Mouse (Mus musculus) limb, embryonic 14.5 days (tissue): Measurements from ENCODE around the gene Tgoln1. TPM values are rescaled to one million over a fixed set of nuclear protein-coding genes. Genes with fewer than 3 reads are reported as not detected.

ENCODE experiments used
- ATAC-seq: fragments of 200-750 bp; cut with Nextera tagmentation; 2 replicates; pipeline ENCODE4 v1.8.0; 2017; ENCODE audit warnings: low read depth, moderate number of reproducible peaks, moderate TSS enrichment; ENCODE audit not compliant: low FRiP score
- DNase-seq: peaks from one replicate; pipeline ENCODE4 v3.0.0-alpha.2; 2015; ENCODE audit warnings: low spot score
- H3K27ac ChIP-seq: fragments of 300-500 bp; sonication (generic); replicated peaks from 2 replicates; pipeline ENCODE4 v1.5.1; 2014; ENCODE audit warnings: low read depth, mild to moderate bottlenecking, low read length, moderate library complexity, mixed read lengths
- H3K27me3 ChIP-seq: fragments of 300-500 bp; sonication (generic); 2 replicates; pipeline ENCODE4 v1.6.1; 2014; ENCODE audit warnings: low read length, mixed read lengths; ENCODE audit not compliant: control insufficient read depth, insufficient read depth
- H3K36me3 ChIP-seq: fragments of 300-500 bp; sonication (generic); 2 replicates; pipeline ENCODE4 v1.6.1; 2014; ENCODE audit warnings: mild to moderate bottlenecking, low read length, moderate library complexity, mixed read lengths; ENCODE audit not compliant: control insufficient read depth, insufficient read depth
- H3K4me1 ChIP-seq: fragments of 300-500 bp; sonication (generic); 2 replicates; pipeline ENCODE4 v1.6.1; 2014; ENCODE audit warnings: antibody characterized with exemption, low read length, mixed read lengths; ENCODE audit not compliant: control insufficient read depth, insufficient read depth
- H3K4me2 ChIP-seq: fragments of 300-500 bp; sonication (generic); replicated peaks from 2 replicates; pipeline ENCODE4 v1.6.1; 2014; ENCODE audit warnings: low read depth, mild to moderate bottlenecking, low read length, moderate library complexity; ENCODE audit not compliant: severe bottlenecking
- H3K4me3 ChIP-seq: fragments of 300-500 bp; sonication (generic); replicated peaks from 2 replicates; pipeline ENCODE4 v1.5.1; 2014; ENCODE audit warnings: low read length
- H3K9ac ChIP-seq: fragments of 300-500 bp; sonication (generic); 2 replicates; pipeline ENCODE4 v1.6.1; 2014; ENCODE audit warnings: mild to moderate bottlenecking, low read depth, low read length, moderate library complexity; ENCODE audit not compliant: severe bottlenecking
- H3K9me3 ChIP-seq: fragments of 300-500 bp; sonication (generic); 2 replicates; pipeline ENCODE4 v1.6.1; 2016; ENCODE audit warnings: low read length; ENCODE audit not compliant: control insufficient read depth
- POLR2A ChIP-seq: fragments of 200-500 bp; IDR thresholded peaks from 2 replicates; pipeline ENCODE4 v1.8.0; 2012; ENCODE audit warnings: inconsistent platforms, mild to moderate bottlenecking, moderate library complexity, borderline replicate concordance; ENCODE audit not compliant: insufficient read depth, insufficient read length; ENCODE audit errors: extremely low read depth
- WGBS: fragments of 180-500 bp; shearing (Covaris S2); extraction: QIAGEN DNeasy Blood & Tissue Kit; methylation state at CpG from one replicate; pipeline ENCODE4 v1.1.7; 2014; 5-methylcytosine and 5-hydroxymethylcytosine counted together
- polyA plus RNA-seq, 2 experiments: library from polyadenylated mRNA; depleted of rRNA in 1 of 2; stranded (reverse) in 1 of 2; unstranded in 1 of 2; fragments of >200 nt; fragmentation: Nextera tagmentation in 1 of 2; extraction: Ambion mirVana in 1 of 2; gene quantifications; 2 replicates each; pipeline versions ENCODE4 v1.2.1 to v1.2.3; 2012 to 2014

Gene Tgoln1
- polyA plus RNA-seq, 2 experiments = 19.4 to 27.6 TPM

GRCm38 (mm10) chr6:72658006-72658405 lies 41.2 kb upstream of the Tgoln1 start:
- no peak overlapping the region for H3K27ac ChIP-seq
- no peaks in the 10 kb centered on the region for H3K27me3 ChIP-seq
- H3K9ac ChIP-seq = no peak overlapping the region
- no peak for DNase-seq
- H3K4me3 ChIP-seq = no peak overlapping the region
- WGBS = 53% methylated on average over 3 of the region's 3 CpGs
- TF ChIP-seq POLR2A = no peak
- no peaks in the 10 kb centered on the region for H3K9me3 ChIP-seq
- H3K4me2 ChIP-seq = no peak overlapping the region
- peaks cover 63% of the 10 kb centered on the region for H3K4me1 ChIP-seq
- H3K36me3 ChIP-seq = no peaks in the 10 kb centered on the region
- ATAC-seq = no peak

DNA sequence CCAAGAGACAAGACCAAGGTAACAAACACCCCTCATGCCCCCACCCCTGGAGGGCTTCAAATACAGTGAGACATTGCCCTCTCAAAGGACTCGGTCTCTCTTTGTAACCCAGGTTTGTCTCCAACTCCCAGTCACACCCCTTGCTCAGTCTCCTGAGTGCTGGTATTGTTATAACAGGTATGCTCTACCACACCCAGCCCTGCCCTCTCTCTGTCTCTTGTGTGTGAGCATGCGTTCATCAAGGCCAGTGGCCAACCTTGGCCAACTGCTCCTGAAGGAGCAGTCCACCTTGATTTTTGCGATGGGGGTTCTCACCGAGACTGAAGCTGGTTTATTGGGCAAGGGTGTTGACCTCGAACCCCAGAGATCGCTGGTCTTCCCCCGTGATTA lies 39.2 kb upstream of the Tgoln1 start:
- Histone ChIP-seq H3K4me1 (peaks cover 58% of the 10 kb centered on the region), H3K4me2 (peak overlapping the region; percentile 54), H3K9ac (peak overlapping the region; percentile 1; the same call in 1 of the 2 replicates), H3K27ac (peak overlapping the region; percentile 89), H3K4me3 (peak overlapping the region; percentile 29), H3K9me3 (no peaks in the 10 kb centered on the region), H3K36me3 (no peaks in the 10 kb centered on the region), H3K27me3 (no peaks in the 10 kb centered on the region)
- TF ChIP-seq POLR2A = no peak
- 33% methylated on average over 7 of the region's 7 CpGs for WGBS
- DNase-seq = no peak
- ATAC-seq = no peak

GRCm38 (mm10) chr6:72655309-72656052 lies 38.7 kb upstream of the Tgoln1 start:
- peak overlapping the region; percentile 54 for H3K4me2 ChIP-seq
- peak overlapping the region; percentile 89 for H3K27ac ChIP-seq
- peak overlapping the region; percentile 28 for H3K9ac ChIP-seq
- H3K9me3 ChIP-seq = no peaks in the 10 kb centered on the region
- peak overlapping the region; percentile 29 for H3K4me3 ChIP-seq
- DNase-seq (peak; percentile 96), ATAC-seq (peak; percentile 92)
- H3K4me1 ChIP-seq = peaks cover 58% of the 10 kb centered on the region
- no peaks in the 10 kb centered on the region for H3K36me3 ChIP-seq
- WGBS = 8% methylated on average over 20 of the region's 20 CpGs
- no peaks in the 10 kb centered on the region for H3K27me3 ChIP-seq
- 0 out of 2 replicates have a peak, but pooled peaks have one; percentile 16 for TF ChIP-seq POLR2A

GRCm38 (mm10) chr6:72654355-72654754 lies 37.6 kb upstream of the Tgoln1 start:
- H3K36me3 ChIP-seq = 0 out of 2 replicates have a peak, but pooled peaks cover under 1% of the 10 kb centered on the region
- H3K4me1 ChIP-seq = peaks cover 53% of the 10 kb centered on the region
- no peaks in the 10 kb centered on the region for H3K9me3 ChIP-seq
- no peak overlapping the region for H3K9ac ChIP-seq
- ATAC-seq = no peak
- H3K27ac ChIP-seq = peak overlapping the region; percentile 89; the same call in 1 of the 2 replicates
- no peak overlapping the region for H3K4me2 ChIP-seq
- H3K4me3 ChIP-seq = no peak overlapping the region
- no peak for TF ChIP-seq POLR2A
- no peaks in the 10 kb centered on the region for H3K27me3 ChIP-seq
- WGBS = 68% methylated on average over 6 of the region's 6 CpGs
- DNase-seq = no peak

DNA sequence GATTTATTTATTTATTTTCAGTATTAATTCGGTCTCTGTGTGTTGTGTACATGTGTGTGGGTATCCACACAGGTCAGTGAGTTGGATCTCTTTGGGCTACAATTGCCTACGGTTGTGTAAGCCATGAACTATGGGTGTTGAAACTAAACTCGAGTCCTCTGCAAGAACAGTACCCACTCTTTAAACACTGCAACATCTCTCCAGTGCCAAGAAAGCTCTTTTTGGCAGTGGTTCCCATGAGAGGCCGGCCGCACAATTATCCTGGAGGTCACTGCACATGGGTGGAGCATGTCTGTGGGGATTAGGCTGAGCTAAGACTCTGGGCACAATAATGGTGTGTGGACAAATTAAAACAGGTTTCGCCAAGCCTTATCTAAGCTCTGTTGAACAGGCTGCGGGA lies 36.6 kb upstream of the Tgoln1 start:
- Histone ChIP-seq H3K4me3 (no peak overlapping the region), H3K9me3 (no peaks in the 10 kb centered on the region), H3K4me2 (no peak overlapping the region), H3K9ac (no peak overlapping the region), H3K4me1 (peaks cover 59% of the 10 kb centered on the region), H3K36me3 (0 out of 2 replicates have a peak, but pooled peaks cover 4% of the 10 kb centered on the region), H3K27me3 (no peaks in the 10 kb centered on the region), H3K27ac (no peak overlapping the region)
- no peak for ATAC-seq
- no peak for DNase-seq
- no peak for TF ChIP-seq POLR2A
- WGBS = 73% methylated on average over 7 of the region's 7 CpGs
